Mouse (Mus musculus) CH12.LX (cell line): ENCODE measurements around the gene Fmr1. TPM values are rescaled to one million over a fixed set of nuclear protein-coding genes. Genes with fewer than 3 reads are reported as not detected.

Source experiments
- DNase-seq: peaks from one replicate; pipeline ENCODE4 v3.0.0-alpha.2; 2013; ENCODE audit errors: extremely low read depth
- H3K27ac ChIP-seq: 2 replicates; pipeline ENCODE4 v1.5.1; 2012; ENCODE audit warnings: low read depth, mild to moderate bottlenecking, control low read depth, moderate library complexity; ENCODE audit not compliant: insufficient read depth
- H3K27me3 ChIP-seq: replicated peaks from 2 replicates; pipeline ENCODE3; 2012; ENCODE audit warnings: inconsistent platforms
- H3K36me3 ChIP-seq, 2 experiments: replicated peaks in 1 of 2; 2 replicates each; pipeline versions ENCODE3 to v1.6.1; 2012; ENCODE audit warnings: inconsistent platforms in 1 of 2, low read length in 1 of 2, mild to moderate bottlenecking in 1 of 2, mixed read lengths in 1 of 2, moderate library complexity in 1 of 2; ENCODE audit not compliant: control insufficient read depth in 1 of 2, insufficient read depth in 1 of 2
- H3K4me1 ChIP-seq, 2 experiments: 2 replicates each; pipeline ENCODE4 v1.6.1; 2012; ENCODE audit warnings: inconsistent platforms in 1 of 2, moderate library complexity in 1 of 2; ENCODE audit not compliant: insufficient read depth in 2 of 2, control insufficient read depth in 1 of 2
- H3K4me2 ChIP-seq: 2 replicates; pipeline ENCODE4 v1.6.1; 2012; ENCODE audit warnings: low read depth, mild to moderate bottlenecking, control low read depth; ENCODE audit not compliant: poor library complexity, insufficient read depth, severe bottlenecking
- H3K4me3 ChIP-seq, 3 experiments: fragments of 150-350 bp in 1 of 3; sonication (generic) in 1 of 3; replicated peaks in 1 of 3; 2 replicates each; pipeline versions ENCODE3 to v1.5.1; 2011 to 2012; ENCODE audit warnings: low read depth in 2 of 3, low read length in 2 of 3, mild to moderate bottlenecking in 2 of 3, moderate library complexity in 2 of 3, control low read depth in 1 of 3, improper control_type of control experiment in 1 of 3, inconsistent platforms in 1 of 3, mixed read lengths in 1 of 3; ENCODE audit not compliant: poor library complexity in 1 of 3
- H3K79me2 ChIP-seq: replicated peaks from 2 replicates; pipeline ENCODE4 v1.6.1; 2012; ENCODE audit warnings: mild to moderate bottlenecking, moderate library complexity; ENCODE audit not compliant: control insufficient read depth, poor library complexity, insufficient read depth, severe bottlenecking; ENCODE audit errors: extremely low read depth
- H3K9ac ChIP-seq: 2 replicates; pipeline ENCODE4 v1.6.1; 2012; ENCODE audit warnings: low read depth, mild to moderate bottlenecking, control low read depth, moderate library complexity; ENCODE audit not compliant: insufficient read depth
- H3K9me3 ChIP-seq: replicated peaks from 2 replicates; pipeline ENCODE3; 2012; ENCODE audit warnings: low read length, inconsistent platforms, mixed read lengths
- CHD2 ChIP-seq: IDR thresholded peaks from 2 replicates; pipeline ENCODE4 v1.6.1; 2011; ENCODE audit warnings: low read length, improper control_type of control experiment
- KAT2A ChIP-seq: IDR thresholded peaks from 2 replicates; pipeline ENCODE4 v1.6.1; 2012; ENCODE audit warnings: low read length, improper control_type of control experiment, inconsistent platforms; ENCODE audit not compliant: insufficient replicate concordance
- MAFK ChIP-seq: IDR thresholded peaks from 2 replicates; pipeline ENCODE4 v1.6.1; 2011; ENCODE audit warnings: low read length, improper control_type of control experiment; ENCODE audit not compliant: insufficient replicate concordance
- MAX ChIP-seq: IDR thresholded peaks from 2 replicates; pipeline ENCODE4 v1.6.1; 2011; ENCODE audit warnings: low read length, improper control_type of control experiment
- MAZ ChIP-seq: IDR thresholded peaks from 2 replicates; pipeline ENCODE4 v1.6.1; 2012; ENCODE audit warnings: low read depth, mild to moderate bottlenecking, inconsistent platforms, low read length, improper control_type of control experiment, moderate library complexity
- MXI1 ChIP-seq: IDR thresholded peaks from 2 replicates; pipeline ENCODE4 v1.6.1; 2011; ENCODE audit warnings: mild to moderate bottlenecking, low read depth, low read length, improper control_type of control experiment
- POLR2A ChIP-seq: IDR thresholded peaks from 2 replicates; pipeline ENCODE4 v1.6.1; 2011; ENCODE audit warnings: low read depth, mild to moderate bottlenecking, improper control_type of control experiment, low read length
- USF2 ChIP-seq: conservative IDR thresholded peaks from 2 replicates; pipeline ENCODE4 v1.6.1; 2011; ENCODE audit warnings: low read depth, low read length, improper control_type of control experiment
- ZNF384 ChIP-seq: IDR thresholded peaks from 2 replicates; pipeline ENCODE4 v1.6.1; 2012; ENCODE audit warnings: low read depth, low read length, improper control_type of control experiment, inconsistent platforms
- dilution Hi-C: fragments of 300-500 bp; cut with MboI; formaldehyde crosslinking; loops from 2 replicates; pipeline ENCODE4 v1.14.3; 2020; ENCODE audit warnings: low sequenced_read_pairs; ENCODE audit not compliant: extremely low pct_unique_long_range_greater_than_20kb, extremely low pct_ligation_motif_present
- in situ Hi-C: fragments of 300-500 bp; cut with MboI; formaldehyde crosslinking; loops from 3 replicates; pipeline ENCODE4 v1.14.3; 2019; ENCODE audit warnings: low sequenced_read_pairs, low pct_ligation_motif_present, low pct_unique_long_range_greater_than_20kb, mixed read lengths
- polyA plus RNA-seq: library from polyadenylated mRNA; unstranded; fragments of >175 nt; gene quantifications from 2 replicates; pipeline ENCODE4 v1.2.1, GENCODE M21; 2012; ENCODE audit warnings: low read depth; ENCODE audit not compliant: insufficient read length
- total RNA-seq, 2 experiments: library from RNA; depleted of rRNA; stranded (reverse); fragments of 300-350 nt in 1 of 2; fragments of >200 nt in 1 of 2; gene quantifications; 2 replicates each; pipeline ENCODE4 v1.2.3; 2012 to 2014

Fmr1 gene
- total and polyA plus RNA-seq, 3 experiments = 15.9 to 54.4 (median 45.3) TPM

GRCm38 (mm10) chrX:68761606-68762005 lies 83.3 kb downstream of the Fmr1 start, which contains the start of gene Fmr1nb:
Gene Fmr1nb, plus strand, starts transcription at chrX:68761839.
- no peak within 1 kb of the TSS for H3K9ac ChIP-seq
- H3K4me2 ChIP-seq = no peak within 1 kb of the TSS
- no peaks in the 10 kb centered on the region for H3K36me3 ChIP-seq
- no peaks in the 10 kb centered on the region for H3K9me3 ChIP-seq
- in situ Hi-C loops = no loop called here
- dilution Hi-C loops = no loop called here
- no peak for DNase-seq
- H3K27ac ChIP-seq = no peak within 1 kb of the TSS
- H3K4me1 ChIP-seq = no peaks in the 10 kb centered on the region
- H3K27me3 ChIP-seq = no peaks in the 10 kb centered on the region
- TF ChIP-seq MAX (no peak), MXI1 (no peak), KAT2A (no peak), ZNF384 (no peak), MAZ (no peak), POLR2A (no peak), USF2 (no peak), MAFK (no peak), CHD2 (no peak)
- TF ChIP-seq, all 38 proteins: peak for 0
- Histone ChIP-seq H3K79me2 (no peaks in the 10 kb centered on the region), H3K4me3 (no peak within 1 kb of the TSS)

Other genes starting within 250 kb of the Fmr1 start
- gene Fmr1nb, start 83.3 kb downstream of the Fmr1 start, total RNA-seq (2012; rRNA removed) = not detected in 2 replicates
- not detected in 2 replicates for gene Fmr1nb, start 83.3 kb downstream of the Fmr1 start, total RNA-seq (2014; rRNA removed)
- not detected in 2 replicates for gene Fmr1nb, start 83.3 kb downstream of the Fmr1 start, polyA plus RNA-seq
- gene Gm14698, start 142.6 kb downstream of the Fmr1 start, total RNA-seq (2012; rRNA removed) = 0.55 and 0.59 TPM in 2 replicates
- 5.6 and 6.5 TPM in 2 replicates for gene Gm14698, start 142.6 kb downstream of the Fmr1 start, total RNA-seq (2014; rRNA removed)
- gene Gm14698, start 142.6 kb downstream of the Fmr1 start, polyA plus RNA-seq = 8.1 and 13.9 TPM in 2 replicates
- not detected in 2 replicates for gene Gm6812, start 214.5 kb downstream of the Fmr1 start, total RNA-seq (2012; rRNA removed)
- not detected in 2 replicates for gene Gm6812, start 214.5 kb downstream of the Fmr1 start, total RNA-seq (2014; rRNA removed)
- gene Gm6812, start 214.5 kb downstream of the Fmr1 start, polyA plus RNA-seq = not detected in 2 replicates